Mouse (Mus musculus): ENCODE measurements around the gene Sirt7.

The Sirt7 gene

GRCm38 (mm10) chr11:120630401-120630871, 5.4 kb upstream of the Sirt7 start:
- CTCF ChIA-PET: interaction anchor here in 3 of 4 experiments (0.6 to 2.0 kb wide), 10 partner anchors 13 to 461 kb away, joined by 3 to 8 read pairs (median 4); partner anchors contain the start of gene Pycr1 (in 2 of the 3)
- POLR2A ChIA-PET: interaction anchor here (0.6 to 28.4 kb wide), 78 partner anchors 6 to 516 kb away, joined by 3 to 947 read pairs (median 5); partner anchors contain the start of genes Pycr1 (in 4 of the 4), Myadml2 (in 3 of the 4), Notum (in 3 of the 4) and Pcyt2 (in 3 of the 4)

- ChIA-PET CTCF (interaction anchor here (0.5 to 2.0 kb wide), 13 partner anchors 13 to 424 kb away, joined by 3 to 8 read pairs (median 3); partner anchors contain the start of gene Pycr1 (in 2 of the 4)), POLR2A (interaction anchor here in 3 of 4 experiments (0.6 to 28.4 kb wide), 70 partner anchors 6 to 516 kb away, joined by 3 to 947 read pairs (median 5); partner anchors contain the start of genes Mrpl12 (in 3 of the 3), Myadml2 (in 3 of the 3), Notum (in 3 of the 3) and Pcyt2 (in 3 of the 3))
Observed at GRCm38 (mm10) chr11:120629911-120630310, 4.9 kb upstream of the Sirt7 start.

- CTCF ChIA-PET: interaction anchor here in 3 of 4 experiments (0.5 to 2.0 kb wide), 9 partner anchors 14 to 171 kb away, joined by 3 to 8 read pairs (median 3); partner anchors contain the start of gene Pycr1 (in 1 of the 3)
Observed at GRCm38 (mm10) chr11:120629341-120629730, 4.3 kb upstream of the Sirt7 start.

GRCm38 (mm10) chr11:120628601-120629340, 3.7 kb upstream of the Sirt7 start:
- CTCF ChIA-PET: interaction anchor here in 3 of 4 experiments (0.7 to 2.0 kb wide), 4 partner anchors 15 to 171 kb away, joined by 3 to 8 read pairs (median 3); partner anchors contain the start of gene Pycr1 (in 1 of the 3)

More at GRCm38 (mm10) chr11:120629341-120629730, 4.3 kb upstream of the Sirt7 start:
- POLR2A ChIA-PET: interaction anchor here in 3 of 4 experiments (0.6 to 28.4 kb wide), 63 partner anchors 7 to 608 kb away, joined by 3 to 947 read pairs (median 6); partner anchors contain the start of genes Mrpl12 (in 3 of the 3), Myadml2 (in 3 of the 3), Notum (in 3 of the 3) and Pcyt2 (in 3 of the 3)

GRCm38 (mm10) chr11:120627468-120628300, 2.6 kb upstream of the Sirt7 start:
- ChIA-PET POLR2A (interaction anchor here in 3 of 4 experiments (0.6 to 28.4 kb wide), 25 partner anchors 6 to 160 kb away, joined by 3 to 947 read pairs (median 5); partner anchors contain the start of genes Pycr1 (in 3 of the 3), Myadml2 (in 2 of the 3), Npb (in 2 of the 3) and P4hb (in 2 of the 3)), CTCF (interaction anchor here in 2 of 4 experiments (0.6 to 0.7 kb wide), 2 partner anchors 38 to 153 kb away, joined by 3 read pairs; no protein-coding TSS in a partner anchor)

More at GRCm38 (mm10) chr11:120628601-120629340, 3.7 kb upstream of the Sirt7 start:
- POLR2A ChIA-PET: interaction anchor here in 3 of 4 experiments (0.6 to 28.4 kb wide), 53 partner anchors 7 to 608 kb away, joined by 3 to 947 read pairs (median 7); partner anchors contain the start of genes Myadml2 (in 3 of the 3), Pycr1 (in 3 of the 3), Arhgdia (in 2 of the 3) and Mrpl12 (in 2 of the 3)

- ChIA-PET CTCF (interaction anchor here in 1 of 4 experiments (1.4 kb wide), 1 partner anchor 93 kb away, joined by 4 read pairs; no protein-coding TSS in a partner anchor), POLR2A (interaction anchor here in 3 of 4 experiments (0.6 to 28.4 kb wide), 27 partner anchors 5 to 159 kb away, joined by 3 to 947 read pairs (median 5); partner anchors contain the start of genes Pycr1 (in 3 of the 3), Myadml2 (in 2 of the 3), Npb (in 2 of the 3) and P4hb (in 2 of the 3))
Observed at GRCm38 (mm10) chr11:120626785-120627467, 1.9 kb upstream of the Sirt7 start.

GRCm38 (mm10) chr11:120624680-120625111, 344 bp downstream of the Sirt7 start:
- POLR2A ChIA-PET: interaction anchor here (0.6 to 28.4 kb wide), 49 partner anchors 3 to 324 kb away, joined by 3 to 947 read pairs (median 5); partner anchors contain the start of genes Mafg (in 4 of the 4), P4hb (in 3 of the 4), Pycr1 (in 3 of the 4) and Arl16 (in 2 of the 4)

GRCm38 (mm10) chr11:120623961-120624679, 920 bp downstream of the Sirt7 start:
- ChIA-PET CTCF (interaction anchor here (0.6 to 2.4 kb wide), 29 partner anchors 9 to 278 kb away, joined by 3 to 12 read pairs (median 4); partner anchors contain the start of genes Mafg (in 2 of the 4), Lrrc45 (in 1 of the 4), Notum (in 1 of the 4) and Npb (in 1 of the 4)), POLR2A (interaction anchor here (0.5 to 28.4 kb wide), 54 partner anchors 3 to 1049 kb away, joined by 3 to 947 read pairs (median 4); partner anchors contain the start of genes Mafg (in 4 of the 4), P4hb (in 3 of the 4), Pycr1 (in 3 of the 4) and Aspscr1 (in 2 of the 4))

More at GRCm38 (mm10) chr11:120624680-120625111, 344 bp downstream of the Sirt7 start:
- CTCF ChIA-PET: interaction anchor here (0.6 to 2.4 kb wide), 24 partner anchors 9 to 277 kb away, joined by 3 to 12 read pairs (median 4); partner anchors contain the start of genes Mafg (in 2 of the 4), Lrrc45 (in 1 of the 4), Notum (in 1 of the 4) and Npb (in 1 of the 4)

- CTCF ChIA-PET: interaction anchor here in 2 of 4 experiments (0.6 to 2.4 kb wide), 4 partner anchors 9 to 177 kb away, joined by 3 to 14 read pairs (median 11); partner anchors contain the start of gene Npb (in 1 of the 2)
- POLR2A ChIA-PET: interaction anchor here (0.6 to 28.4 kb wide), 16 partner anchors 1 to 230 kb away, joined by 3 to 947 read pairs (median 9); partner anchors contain the start of genes Mafg (in 3 of the 4), Npb (in 2 of the 4), Pycr1 (in 2 of the 4) and Cenpx (in 1 of the 4)
Observed at GRCm38 (mm10) chr11:120622805-120623204, 2.2 kb downstream of the Sirt7 start.

- POLR2A ChIA-PET: interaction anchor here in 3 of 4 experiments (0.6 to 28.4 kb wide), 15 partner anchors 10 to 136 kb away, joined by 3 to 947 read pairs (median 7); partner anchors contain the start of genes Mafg (in 2 of the 3), Pycr1 (in 2 of the 3), Cenpx (in 1 of the 3) and Lrrc45 (in 1 of the 3)
- CTCF ChIA-PET: interaction anchor here in 1 of 4 experiments (1.3 kb wide), 1 partner anchor 13 kb away, joined by 5 read pairs; the partner anchor contains the start of gene Mafg
Observed at GRCm38 (mm10) chr11:120620195-120620594, 4.8 kb downstream of the Sirt7 start.

- CTCF ChIA-PET: interaction anchor here in 1 of 4 experiments (1.2 to 1.8 kb wide), 3 partner anchors 36 to 102 kb away, joined by 4 to 6 read pairs (median 4); no protein-coding TSS in a partner anchor
- POLR2A ChIA-PET: interaction anchor here in 3 of 4 experiments (0.7 to 28.4 kb wide), 27 partner anchors 9 to 267 kb away, joined by 3 to 947 read pairs (median 5); partner anchors contain the start of genes Npb (in 3 of the 3), Cenpx (in 2 of the 3), Lrrc45 (in 2 of the 3) and Mafg (in 2 of the 3)
Observed at GRCm38 (mm10) chr11:120618619-120619535, 6.2 kb downstream of the Sirt7 start.

- ChIA-PET POLR2A (interaction anchor here in 3 of 4 experiments (0.6 to 28.4 kb wide), 28 partner anchors 9 to 266 kb away, joined by 3 to 947 read pairs (median 4); partner anchors contain the start of genes Npb (in 3 of the 3), Alyref (in 2 of the 3), Mafg (in 2 of the 3) and P4hb (in 2 of the 3)), CTCF (interaction anchor here in 1 of 4 experiments (0.9 to 1.8 kb wide), 6 partner anchors 35 to 626 kb away, joined by 3 to 6 read pairs (median 4); no protein-coding TSS in a partner anchor)
Observed at GRCm38 (mm10) chr11:120617519-120618112, 7.4 kb downstream of the Sirt7 start, which contains the start of gene Pcyt2. Gene Pcyt2, minus strand, starts transcription at chr11:120617936.

Data from embryonic stem cell, embryonic (primary cell).